Mouse (Mus musculus): ENCODE measurements around the gene Hoxd11.

Gene Hoxd11

DNA sequence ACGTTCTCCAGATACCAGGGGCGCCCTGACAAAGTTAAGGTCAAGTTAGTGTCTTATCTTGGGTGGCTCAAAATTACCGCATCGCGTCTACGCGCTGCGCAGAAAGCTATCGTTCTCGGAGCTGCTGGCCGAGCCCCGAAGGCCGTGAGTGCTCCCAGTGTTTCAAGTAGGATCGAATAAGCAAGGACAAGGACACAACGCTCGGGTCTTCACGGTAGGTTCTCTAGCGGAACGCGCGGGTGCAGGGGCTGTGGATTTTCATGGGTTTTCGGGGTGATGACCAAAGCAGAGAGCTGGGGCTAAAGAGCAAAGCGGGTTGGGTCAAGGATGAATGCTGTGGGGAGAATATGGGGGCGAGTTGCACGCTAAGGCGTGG, 227 bp downstream of the Hoxd11 start:
- in situ Hi-C loops (cut with MboI; ENCODE audit: low sequenced_read_pairs): loop anchor here (25.0 kb wide), 1 partner anchor 633 kb away; no protein-coding TSS in a partner anchor

- in situ Hi-C loops (cut with MboI; ENCODE audit: low sequenced_read_pairs): loop anchor here (25.0 kb wide), 1 partner anchor 632 kb away; no protein-coding TSS in a partner anchor
These were observed 623 bp downstream of the Hoxd11 start for GRCm38 (mm10) chr2:74679980-74680379.

- in situ Hi-C loops (cut with MboI; ENCODE audit: low sequenced_read_pairs): loop anchor here (25.0 kb wide), 1 partner anchor 632 kb away; no protein-coding TSS in a partner anchor
These were observed 1.4 kb downstream of the Hoxd11 start for GRCm38 (mm10) chr2:74680561-74681398.

GRCm38 (mm10) chr2:74681594-74682531, 2.5 kb downstream of the Hoxd11 start:
- in situ Hi-C loops (cut with MboI; ENCODE audit: low sequenced_read_pairs): loop anchor here (25.0 kb wide), 1 partner anchor 630 kb away; no protein-coding TSS in a partner anchor

GRCm38 (mm10) chr2:74682796-74683195, 3.4 kb downstream of the Hoxd11 start:
- in situ Hi-C loops (cut with MboI; ENCODE audit: low sequenced_read_pairs): loop anchor here (25.0 kb wide), 1 partner anchor 630 kb away; no protein-coding TSS in a partner anchor

DNA sequence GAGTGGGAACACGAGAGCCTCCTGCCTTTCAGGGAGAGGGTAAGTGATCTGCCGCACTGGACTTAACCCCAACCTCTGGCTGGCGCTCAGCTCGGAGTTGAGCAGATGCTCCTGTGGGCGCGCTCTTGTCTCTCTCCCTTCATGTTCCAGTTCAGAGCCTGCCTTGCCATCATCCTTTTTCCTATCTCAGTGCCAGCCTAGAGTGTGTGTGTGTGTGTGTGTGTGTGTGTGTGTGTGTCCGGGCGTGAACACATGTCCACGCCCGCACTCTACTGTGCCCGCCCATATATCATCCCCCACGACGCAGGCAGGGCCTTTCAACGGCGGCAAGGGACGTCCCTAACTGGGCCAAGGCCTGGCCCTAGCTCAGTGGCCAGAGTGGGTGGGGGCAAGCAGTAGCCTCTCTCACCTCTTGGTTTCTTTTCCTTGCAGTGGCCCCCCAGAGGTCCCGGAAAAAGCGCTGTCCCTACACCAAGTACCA, 4.2 kb downstream of the Hoxd11 start:
- in situ Hi-C loops (cut with MboI; ENCODE audit: low sequenced_read_pairs): loop anchor here (25.0 kb wide), 1 partner anchor 629 kb away; no protein-coding TSS in a partner anchor

GRCm38 (mm10) chr2:74684106-74684505, 4.7 kb downstream of the Hoxd11 start:
- in situ Hi-C loops (cut with MboI; ENCODE audit: low sequenced_read_pairs): loop anchor here (25.0 kb wide), 1 partner anchor 628 kb away; no protein-coding TSS in a partner anchor

- in situ Hi-C loops (cut with MboI; ENCODE audit: low sequenced_read_pairs): loop anchor here (25.0 kb wide), 1 partner anchor 627 kb away; no protein-coding TSS in a partner anchor
These were observed 5.8 kb downstream of the Hoxd11 start for GRCm38 (mm10) chr2:74685059-74685603.

- in situ Hi-C loops (cut with MboI; ENCODE audit: low sequenced_read_pairs): loop anchor here (25.0 kb wide), 1 partner anchor 626 kb away; no protein-coding TSS in a partner anchor
These were observed 7.1 kb downstream of the Hoxd11 start for GRCm38 (mm10) chr2:74686301-74686987.

DNA sequence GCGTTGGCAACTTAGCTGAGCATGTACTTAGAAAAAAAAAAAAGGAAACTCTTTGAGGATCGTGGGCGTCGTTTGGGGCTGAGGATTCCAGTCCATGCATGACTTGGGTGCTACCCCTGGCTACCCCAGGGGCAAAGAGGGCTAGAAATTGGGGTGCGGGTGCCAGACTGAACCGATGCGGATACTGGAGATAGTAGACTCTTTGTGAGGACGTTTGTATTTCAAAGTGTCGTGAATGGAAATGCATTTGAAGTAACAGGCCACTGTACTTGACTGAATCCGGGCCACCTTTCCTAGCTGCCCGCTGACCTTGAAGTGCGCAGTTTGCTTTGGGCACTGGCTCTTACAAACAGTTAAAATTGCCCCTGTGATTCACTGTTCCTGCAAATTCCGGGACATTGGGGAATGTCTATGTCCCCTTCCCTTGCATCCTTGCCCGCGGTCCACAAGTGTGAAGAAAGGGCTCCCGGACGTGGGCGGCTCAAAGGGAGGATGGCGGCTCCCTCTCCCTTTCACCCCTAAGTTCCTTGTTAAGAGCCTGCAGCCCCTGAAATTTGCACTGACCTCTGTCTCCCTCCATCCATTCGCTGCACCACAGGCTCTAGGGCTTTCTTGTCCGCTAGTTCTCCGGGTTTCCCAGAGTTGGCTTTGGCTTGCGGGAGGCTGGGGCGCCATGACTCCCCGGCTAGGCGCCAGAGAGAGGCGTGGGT, 7.8 kb downstream of the Hoxd11 start:
- in situ Hi-C loops (cut with MboI; ENCODE audit: low sequenced_read_pairs): loop anchor here (25.0 kb wide), 1 partner anchor 625 kb away; no protein-coding TSS in a partner anchor

DNA sequence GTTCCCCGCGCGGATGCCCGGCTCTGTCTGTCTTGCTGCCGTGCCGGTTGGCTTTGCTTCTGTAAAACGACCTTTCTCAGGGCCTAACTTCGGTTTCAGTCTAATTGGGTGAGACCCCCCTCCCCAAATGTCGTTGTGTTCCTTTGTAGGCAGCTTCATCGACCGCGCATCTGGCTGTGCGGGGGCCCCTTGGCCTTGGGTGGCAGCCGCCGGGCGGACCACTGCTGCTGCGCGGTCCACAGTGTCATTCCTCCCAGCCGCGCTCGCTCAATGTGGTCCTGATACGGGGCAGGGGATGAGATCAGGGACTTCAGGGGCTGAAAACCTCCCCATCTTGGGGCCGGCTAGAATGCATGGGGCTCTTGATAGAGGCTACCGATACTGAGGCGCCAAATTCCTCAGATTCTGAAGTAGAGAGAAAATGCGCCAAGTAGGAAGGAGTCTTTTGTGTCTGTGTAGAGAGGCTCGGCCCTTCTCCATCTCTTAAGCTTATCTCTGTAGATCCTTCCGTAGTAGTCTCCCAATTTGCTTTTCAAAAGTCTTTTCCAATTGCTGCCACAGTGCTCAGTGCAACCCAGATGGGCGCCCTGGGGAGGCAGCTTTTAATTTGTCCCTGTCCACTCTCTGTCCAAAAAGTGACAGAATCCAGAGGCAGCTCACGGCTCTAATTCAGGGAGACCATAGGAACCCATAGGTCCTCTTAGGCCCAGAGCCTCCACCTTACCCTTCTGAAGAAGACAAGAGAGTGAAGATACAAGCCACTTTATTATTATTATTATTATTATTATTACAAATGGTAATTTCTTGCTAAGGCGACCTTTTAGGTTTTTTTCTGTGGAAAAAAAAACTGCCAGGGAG, 8.6 kb downstream of the Hoxd11 start:
- in situ Hi-C loops (cut with MboI; ENCODE audit: low sequenced_read_pairs): loop anchor here (25.0 kb wide), 1 partner anchor 624 kb away; no protein-coding TSS in a partner anchor

- in situ Hi-C loops (cut with MboI; ENCODE audit: low sequenced_read_pairs): loop anchor here (25.0 kb wide), 1 partner anchor 623 kb away; no protein-coding TSS in a partner anchor
These were observed 9.6 kb downstream of the Hoxd11 start for GRCm38 (mm10) chr2:74688795-74689573.

GRCm38 (mm10) chr2:74689574-74690337, 10.4 kb downstream of the Hoxd11 start:
- in situ Hi-C loops (cut with MboI; ENCODE audit: low sequenced_read_pairs): loop anchor here (10.0 to 25.0 kb wide), 2 partner anchors 455 to 623 kb away; no protein-coding TSS in a partner anchor

- in situ Hi-C loops (cut with MboI; ENCODE audit: low sequenced_read_pairs): loop anchor here (10.0 to 25.0 kb wide), 2 partner anchors 454 to 622 kb away; no protein-coding TSS in a partner anchor
These were observed 11.0 kb downstream of the Hoxd11 start for GRCm38 (mm10) chr2:74690338-74690716.

GRCm38 (mm10) chr2:74691022-74691951, 11.9 kb downstream of the Hoxd11 start, which contains the start of gene Hoxd10:
TSS of gene Hoxd10 (plus strand) at chr2:74691924.
- in situ Hi-C loops (cut with MboI; ENCODE audit: low sequenced_read_pairs): loop anchor here (10.0 to 25.0 kb wide), 2 partner anchors 454 to 621 kb away; no protein-coding TSS in a partner anchor

Measured in CH12F3 (cell line).